Mouse (Mus musculus) CH12.LX (cell line): ENCODE data around the gene Imp4. TPM values are rescaled to one million over a fixed set of nuclear protein-coding genes. Genes with fewer than 3 reads are reported as not detected.

Experiments used
- DNase-seq: peaks from one replicate; pipeline ENCODE4 v3.0.0-alpha.2; 2013; ENCODE audit errors: extremely low read depth
- H3K27ac ChIP-seq: 2 replicates; pipeline ENCODE4 v1.5.1; 2012; ENCODE audit warnings: low read depth, mild to moderate bottlenecking, control low read depth, moderate library complexity; ENCODE audit not compliant: insufficient read depth
- H3K27me3 ChIP-seq: replicated peaks from 2 replicates; pipeline ENCODE3; 2012; ENCODE audit warnings: inconsistent platforms
- H3K36me3 ChIP-seq, 2 experiments: replicated peaks in 1 of 2; 2 replicates each; pipeline versions ENCODE3 to v1.6.1; 2012; ENCODE audit warnings: inconsistent platforms in 1 of 2, low read length in 1 of 2, mild to moderate bottlenecking in 1 of 2, mixed read lengths in 1 of 2, moderate library complexity in 1 of 2; ENCODE audit not compliant: control insufficient read depth in 1 of 2, insufficient read depth in 1 of 2
- H3K4me1 ChIP-seq, 2 experiments: 2 replicates each; pipeline ENCODE4 v1.6.1; 2012; ENCODE audit warnings: inconsistent platforms in 1 of 2, moderate library complexity in 1 of 2; ENCODE audit not compliant: insufficient read depth in 2 of 2, control insufficient read depth in 1 of 2
- H3K4me2 ChIP-seq: 2 replicates; pipeline ENCODE4 v1.6.1; 2012; ENCODE audit warnings: low read depth, mild to moderate bottlenecking, control low read depth; ENCODE audit not compliant: poor library complexity, insufficient read depth, severe bottlenecking
- H3K4me3 ChIP-seq, 3 experiments: fragments of 150-350 bp in 1 of 3; sonication (generic) in 1 of 3; replicated peaks in 1 of 3; 2 replicates each; pipeline versions ENCODE3 to v1.5.1; 2011 to 2012; ENCODE audit warnings: low read depth in 2 of 3, low read length in 2 of 3, mild to moderate bottlenecking in 2 of 3, moderate library complexity in 2 of 3, control low read depth in 1 of 3, improper control_type of control experiment in 1 of 3, inconsistent platforms in 1 of 3, mixed read lengths in 1 of 3; ENCODE audit not compliant: poor library complexity in 1 of 3
- H3K79me2 ChIP-seq: replicated peaks from 2 replicates; pipeline ENCODE4 v1.6.1; 2012; ENCODE audit warnings: mild to moderate bottlenecking, moderate library complexity; ENCODE audit not compliant: control insufficient read depth, poor library complexity, insufficient read depth, severe bottlenecking; ENCODE audit errors: extremely low read depth
- H3K9ac ChIP-seq: 2 replicates; pipeline ENCODE4 v1.6.1; 2012; ENCODE audit warnings: low read depth, mild to moderate bottlenecking, control low read depth, moderate library complexity; ENCODE audit not compliant: insufficient read depth
- H3K9me3 ChIP-seq: replicated peaks from 2 replicates; pipeline ENCODE3; 2012; ENCODE audit warnings: low read length, inconsistent platforms, mixed read lengths
- BHLHE40 ChIP-seq: IDR thresholded peaks from 2 replicates; pipeline ENCODE4 v1.6.1; 2011; ENCODE audit warnings: mild to moderate bottlenecking, low read depth, low read length, improper control_type of control experiment
- CHD2 ChIP-seq: IDR thresholded peaks from 2 replicates; pipeline ENCODE4 v1.6.1; 2011; ENCODE audit warnings: low read length, improper control_type of control experiment
- CTCF ChIP-seq, 2 experiments: IDR thresholded peaks in 1 of 2; conservative IDR thresholded peaks in 1 of 2; 2 replicates each; pipeline ENCODE4 v1.5.1; 2011 to 2012; ENCODE audit warnings: low read depth in 2 of 2, low read length in 2 of 2, improper control_type of control experiment in 1 of 2, inconsistent platforms in 1 of 2, mild to moderate bottlenecking in 1 of 2, moderate library complexity in 1 of 2
- E2F4 ChIP-seq: IDR thresholded peaks from 2 replicates; pipeline ENCODE4 v1.6.1; 2011; ENCODE audit warnings: low read depth, low read length, improper control_type of control experiment; ENCODE audit not compliant: insufficient replicate concordance
- ELF1 ChIP-seq: IDR thresholded peaks from 2 replicates; pipeline ENCODE4 v1.6.1; 2014; ENCODE audit warnings: low read depth, mild to moderate bottlenecking, inconsistent platforms, low read length, improper control_type of control experiment
- EP300 ChIP-seq: IDR thresholded peaks from 2 replicates; pipeline ENCODE4 v1.6.1; 2011; ENCODE audit warnings: low read length, improper control_type of control experiment
- HCFC1 ChIP-seq: IDR thresholded peaks from 2 replicates; pipeline ENCODE4 v1.6.1; 2012; ENCODE audit warnings: low read depth, mild to moderate bottlenecking, inconsistent platforms, low read length, improper control_type of control experiment
- IRF4 ChIP-seq: IDR thresholded peaks from 2 replicates; pipeline ENCODE4 v1.6.1; 2014; ENCODE audit warnings: low read depth, mild to moderate bottlenecking, inconsistent platforms, low read length, improper control_type of control experiment
- KAT2A ChIP-seq: IDR thresholded peaks from 2 replicates; pipeline ENCODE4 v1.6.1; 2012; ENCODE audit warnings: low read length, improper control_type of control experiment, inconsistent platforms; ENCODE audit not compliant: insufficient replicate concordance
- MAFK ChIP-seq: IDR thresholded peaks from 2 replicates; pipeline ENCODE4 v1.6.1; 2011; ENCODE audit warnings: low read length, improper control_type of control experiment; ENCODE audit not compliant: insufficient replicate concordance
- MAX ChIP-seq: IDR thresholded peaks from 2 replicates; pipeline ENCODE4 v1.6.1; 2011; ENCODE audit warnings: low read length, improper control_type of control experiment
- MAZ ChIP-seq: IDR thresholded peaks from 2 replicates; pipeline ENCODE4 v1.6.1; 2012; ENCODE audit warnings: low read depth, mild to moderate bottlenecking, inconsistent platforms, low read length, improper control_type of control experiment, moderate library complexity
- MXI1 ChIP-seq: IDR thresholded peaks from 2 replicates; pipeline ENCODE4 v1.6.1; 2011; ENCODE audit warnings: mild to moderate bottlenecking, low read depth, low read length, improper control_type of control experiment
- MYC ChIP-seq: IDR thresholded peaks from 2 replicates; pipeline ENCODE4 v1.6.1; 2011; ENCODE audit warnings: low read depth, mild to moderate bottlenecking, improper control_type of control experiment, low read length
- NELFE ChIP-seq: IDR thresholded peaks from 2 replicates; pipeline ENCODE4 v1.6.1; 2011; ENCODE audit warnings: low read depth, low read length, improper control_type of control experiment
- NRF1 ChIP-seq: IDR thresholded peaks from 2 replicates; pipeline ENCODE4 v1.6.1; 2014; ENCODE audit warnings: low read depth, mild to moderate bottlenecking, inconsistent platforms, low read length, improper control_type of control experiment, moderate library complexity
- POLR2A ChIP-seq: IDR thresholded peaks from 2 replicates; pipeline ENCODE4 v1.6.1; 2011; ENCODE audit warnings: low read depth, mild to moderate bottlenecking, improper control_type of control experiment, low read length
- RAD21 ChIP-seq: IDR thresholded peaks from 2 replicates; pipeline ENCODE4 v1.6.1; 2011; ENCODE audit warnings: low read depth, mild to moderate bottlenecking, low read length, improper control_type of control experiment, moderate library complexity
- SMC3 ChIP-seq: IDR thresholded peaks from 2 replicates; pipeline ENCODE4 v1.6.1; 2011; ENCODE audit warnings: low read depth, low read length, improper control_type of control experiment
- UBTF ChIP-seq: IDR thresholded peaks from 2 replicates; pipeline ENCODE4 v1.6.1; 2012; ENCODE audit warnings: low read depth, mild to moderate bottlenecking, inconsistent platforms, low read length, improper control_type of control experiment, moderate library complexity
- ZC3H11A ChIP-seq: IDR thresholded peaks from 2 replicates; pipeline ENCODE4 v1.6.1; 2012; ENCODE audit warnings: low read depth, mild to moderate bottlenecking, inconsistent platforms, low read length, improper control_type of control experiment
- ZKSCAN1 ChIP-seq: IDR thresholded peaks from 2 replicates; pipeline ENCODE4 v1.6.1; 2012; ENCODE audit warnings: low read depth, inconsistent platforms, low read length, improper control_type of control experiment, borderline replicate concordance
- ZNF384 ChIP-seq: IDR thresholded peaks from 2 replicates; pipeline ENCODE4 v1.6.1; 2012; ENCODE audit warnings: low read depth, low read length, improper control_type of control experiment, inconsistent platforms
- dilution Hi-C: fragments of 300-500 bp; cut with MboI; formaldehyde crosslinking; loops from 2 replicates; pipeline ENCODE4 v1.14.3; 2020; ENCODE audit warnings: low sequenced_read_pairs; ENCODE audit not compliant: extremely low pct_unique_long_range_greater_than_20kb, extremely low pct_ligation_motif_present
- in situ Hi-C: fragments of 300-500 bp; cut with MboI; formaldehyde crosslinking; loops from 3 replicates; pipeline ENCODE4 v1.14.3; 2019; ENCODE audit warnings: low sequenced_read_pairs, low pct_ligation_motif_present, low pct_unique_long_range_greater_than_20kb, mixed read lengths
- polyA plus RNA-seq: library from polyadenylated mRNA; unstranded; fragments of >175 nt; gene quantifications from 2 replicates; pipeline ENCODE4 v1.2.1, GENCODE M21; 2012; ENCODE audit warnings: low read depth; ENCODE audit not compliant: insufficient read length
- total RNA-seq, 2 experiments: library from RNA; depleted of rRNA; stranded (reverse); fragments of 300-350 nt in 1 of 2; fragments of >200 nt in 1 of 2; gene quantifications; 2 replicates each; pipeline ENCODE4 v1.2.3; 2012 to 2014

The Imp4 gene
- total and polyA plus RNA-seq, 3 experiments = 91.0 to 199 (median 107) TPM

GRCm38 (mm10) chr1:34478891-34479655, 39.4 kb downstream of the Imp4 start (continued):
- TF ChIP-seq E2F4 (no peak), UBTF (no peak), CTCF (conservative IDR thresholded peaks at IDR 0.05 in 1 of 2, IDR thresholded peaks at IDR 0.05 in 1 of 2; ENCODE audit: low read depth in 2 of 2, low read length in 2 of 2) (no peak), MAZ (no peak), HCFC1 (0 out of 2 replicates have a peak, but pooled peaks have one; percentile 20), ZKSCAN1 (no peak), BHLHE40 (0 out of 2 replicates have a peak, but pooled peaks have one; percentile 16), MAFK (0 out of 2 replicates have a peak, but pooled peaks have one; percentile 3), MAX (peak; percentile 71; the same call in 1 of the 2 replicates), POLR2A (no peak)

- H3K4me2 ChIP-seq = peak overlapping the region; percentile 81; the same call in 1 of the 2 replicates
- H3K9me3 ChIP-seq = no peaks in the 10 kb centered on the region
- in situ Hi-C loops (no loop called here), dilution Hi-C loops (no loop called here)
- TF ChIP-seq ZKSCAN1 (no peak), CTCF (conservative IDR thresholded peaks at IDR 0.05 in 1 of 2, IDR thresholded peaks at IDR 0.05 in 1 of 2; ENCODE audit: low read depth in 2 of 2, low read length in 2 of 2) (no peak), NRF1 (no peak), ELF1 (no peak), HCFC1 (no peak), IRF4 (peak; percentile 47)
- H3K4me1 ChIP-seq = peaks cover 27 to 75% of the 10 kb centered on the region in 2 experiments
- H3K79me2 ChIP-seq = no peaks in the 10 kb centered on the region; the same call in 1 of the 2 replicates
- peak overlapping the region; percentile 40 for H3K9ac ChIP-seq
- no peaks in the 10 kb centered on the region for H3K27me3 ChIP-seq
- H3K27ac ChIP-seq = no peak overlapping the region
- DNase-seq = no peak
- no peak overlapping the region for H3K4me3 ChIP-seq
- peaks cover 0 to 7% of the 10 kb centered on the region in 2 experiments for H3K36me3 ChIP-seq
Measured at GRCm38 (mm10) chr1:34480801-34481200, 41.1 kb downstream of the Imp4 start.

- no peaks in the 10 kb centered on the region; the same call in 1 of the 2 replicates for H3K79me2 ChIP-seq
- H3K4me3 ChIP-seq = no peak overlapping the region
- no peak overlapping the region for H3K9ac ChIP-seq
- no peaks in the 10 kb centered on the region for H3K27me3 ChIP-seq
- no peaks in the 10 kb centered on the region for H3K9me3 ChIP-seq
- no peak overlapping the region for H3K4me2 ChIP-seq
- in situ Hi-C loops = no loop called here
- H3K4me1 ChIP-seq = peaks cover 27 to 81% of the 10 kb centered on the region in 2 experiments
- dilution Hi-C loops = no loop called here
- TF ChIP-seq ZNF384 = no peak
- no peak for TF ChIP-seq ZC3H11A
- TF ChIP-seq MXI1 = no peak
- TF ChIP-seq CHD2 = no peak
- no peak for TF ChIP-seq POLR2A
- no peak for TF ChIP-seq NELFE
- TF ChIP-seq BHLHE40 = no peak
- TF ChIP-seq SMC3 = no peak
- TF ChIP-seq EP300 = no peak
- TF ChIP-seq RAD21 = no peak
- TF ChIP-seq NRF1 = no peak
- TF ChIP-seq E2F4 = no peak
- TF ChIP-seq HCFC1 = no peak
- TF ChIP-seq ZKSCAN1 = no peak
- no peak for TF ChIP-seq MAFK
- TF ChIP-seq IRF4 = no peak
- TF ChIP-seq MYC = no peak
- no peak for TF ChIP-seq KAT2A
- H3K36me3 ChIP-seq = peaks cover 0 to 4% of the 10 kb centered on the region in 2 experiments
- no peak for DNase-seq
- peak overlapping the region; percentile 47; the same call in 1 of the 2 replicates for H3K27ac ChIP-seq
Measured at GRCm38 (mm10) chr1:34481920-34482669, 42.4 kb downstream of the Imp4 start.
